Mouse (Mus musculus) myocyte (in vitro differentiated cells): ENCODE data around the gene Cfc1. TPM values are rescaled to one million over a fixed set of nuclear protein-coding genes. Genes with fewer than 3 reads are reported as not detected.

ENCODE experiments used
- H3K27me3 ChIP-seq: one replicate; pipeline ENCODE4 v1.6.1; 2011; ENCODE audit not compliant: control insufficient read depth, insufficient read depth, insufficient read length
- H3K36me3 ChIP-seq: one replicate; pipeline ENCODE4 v1.6.1; 2011; ENCODE audit not compliant: control insufficient read depth, insufficient read depth
- H3K4me2 ChIP-seq: one replicate; pipeline ENCODE4 v1.6.1; 2011; ENCODE audit warnings: low read depth, control low read depth
- H3K4me3 ChIP-seq: one replicate; pipeline ENCODE4 v1.5.1; 2011; ENCODE audit warnings: mild to moderate bottlenecking, control low read depth, moderate library complexity
- H3K79me2 ChIP-seq: one replicate; pipeline ENCODE4 v1.6.1; 2011; ENCODE audit not compliant: control insufficient read depth, insufficient read depth
- H3ac ChIP-seq: one replicate; pipeline ENCODE4 v1.6.1; 2011; ENCODE audit not compliant: control insufficient read depth, insufficient read length
- CEBPB ChIP-seq: IDR thresholded peaks from 2 replicates; pipeline ENCODE4 v1.6.1; 2011; ENCODE audit warnings: mild to moderate bottlenecking, moderate library complexity; ENCODE audit not compliant: poor library complexity, insufficient read depth, severe bottlenecking
- E2F4 ChIP-seq: IDR thresholded peaks from one replicate; pipeline ENCODE4 v1.6.1; 2011; ENCODE audit warnings: mild to moderate bottlenecking, control low read depth, moderate library complexity; ENCODE audit not compliant: insufficient read depth
- MAX ChIP-seq: IDR thresholded peaks from one replicate; pipeline ENCODE4 v1.6.1; 2011; ENCODE audit warnings: low read depth, mild to moderate bottlenecking, control low read depth
- MYOD1 ChIP-seq, 3 experiments: IDR thresholded peaks; one replicate each; pipeline ENCODE4 v1.6.1; 2011; ENCODE audit warnings: control low read depth in 2 of 3, low read depth in 2 of 3, mild to moderate bottlenecking in 2 of 3, moderate library complexity in 1 of 3; ENCODE audit not compliant: insufficient read length in 2 of 3, control insufficient read depth in 1 of 3
- MYOG ChIP-seq, 3 experiments: IDR thresholded peaks; one replicate each; pipeline ENCODE4 v1.6.1; 2011; ENCODE audit warnings: control low read depth in 2 of 3, low read depth in 2 of 3, mild to moderate bottlenecking in 2 of 3; ENCODE audit not compliant: insufficient read length in 2 of 3, control insufficient read depth in 1 of 3, insufficient read depth in 1 of 3
- POLR2A ChIP-seq: IDR thresholded peaks from one replicate; pipeline ENCODE4 v1.6.1; 2011; ENCODE audit warnings: low read depth, mild to moderate bottlenecking, control low read depth, moderate library complexity; ENCODE audit not compliant: insufficient read length
- POLR2AphosphoS2 ChIP-seq: IDR thresholded peaks from one replicate; pipeline ENCODE4 v1.6.1; 2011; ENCODE audit warnings: low read depth, control low read depth; ENCODE audit not compliant: insufficient read length
- REST ChIP-seq: IDR thresholded peaks from one replicate; pipeline ENCODE4 v1.6.1; 2011; ENCODE audit warnings: mild to moderate bottlenecking, control low read depth, moderate library complexity; ENCODE audit not compliant: insufficient read depth, insufficient read length
- SRF ChIP-seq: IDR thresholded peaks from one replicate; pipeline ENCODE4 v1.6.1; 2011; ENCODE audit warnings: low read depth; ENCODE audit not compliant: control insufficient read depth, insufficient read length
- TCF12 ChIP-seq: IDR thresholded peaks from one replicate; pipeline ENCODE4 v1.6.1; 2011; ENCODE audit warnings: mild to moderate bottlenecking, control low read depth; ENCODE audit not compliant: poor library complexity, insufficient read depth, severe bottlenecking
- TCF3 ChIP-seq: IDR thresholded peaks from one replicate; pipeline ENCODE4 v1.6.1; 2011; ENCODE audit warnings: low read depth, control low read depth; ENCODE audit not compliant: insufficient read length
- USF1 ChIP-seq: IDR thresholded peaks from one replicate; pipeline ENCODE4 v1.6.1; 2011; ENCODE audit warnings: low read depth, mild to moderate bottlenecking, control low read depth, moderate library complexity
- polyA plus RNA-seq: library from polyadenylated mRNA; unstranded; fragments of >200 nt; fragmentation: generic; extraction: Trizol; gene quantifications from one replicate; pipeline ENCODE4 v1.2.1, GENCODE M21; 2012; ENCODE audit warnings: missing spikeins

The Cfc1 gene
- polyA plus RNA-seq, 1 experiment, result not detected

GRCm38 (mm10) chr1:34568120-34568519 is 32.7 kb downstream of the Cfc1 start:
- no peak overlapping the region for H3K4me3 ChIP-seq
- TF ChIP-seq POLR2A, result no peak
- TF ChIP-seq SRF, result no peak
- TF ChIP-seq E2F4, result no peak

DNA sequence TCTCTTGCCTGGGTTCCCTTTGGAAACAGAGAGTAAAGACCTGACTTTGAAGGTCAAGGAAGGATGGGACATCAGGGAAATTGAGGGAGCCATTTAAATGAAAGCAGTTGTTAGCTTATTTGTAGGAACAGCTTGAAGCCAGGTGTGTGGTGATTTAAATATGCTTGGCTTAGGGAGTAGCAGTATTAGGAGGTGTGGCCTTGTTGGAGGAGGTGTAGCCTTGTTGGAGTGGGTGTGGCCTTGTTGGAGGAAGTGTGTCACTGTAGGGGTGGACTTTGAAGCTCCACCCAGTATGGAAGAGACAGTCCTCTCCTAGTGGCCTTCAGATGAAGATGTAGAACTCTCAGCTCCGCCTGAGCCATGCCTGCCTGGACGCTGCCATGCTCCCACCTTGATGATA is 34.4 kb downstream of the Cfc1 start:
- H3K27me3 ChIP-seq, result no peaks in the 10 kb centered on the region
- TF ChIP-seq SRF, result no peak
- no peak for TF ChIP-seq CEBPB
- TF ChIP-seq REST, result no peak
- no peak for TF ChIP-seq TCF3
- TF ChIP-seq MYOD1 (IDR thresholded peaks at IDR 0.05; ENCODE audit: control insufficient read depth in 1 of 3, insufficient read length in 2 of 3, low read depth in 2 of 3), result no peak
- no peak for TF ChIP-seq MYOG (IDR thresholded peaks at IDR 0.05; ENCODE audit: control insufficient read depth in 1 of 3, insufficient read depth in 1 of 3, insufficient read length in 2 of 3, low read depth in 2 of 3)
- no peak for TF ChIP-seq MAX
- TF ChIP-seq POLR2AphosphoS2, result no peak
- TF ChIP-seq E2F4, result no peak
- TF ChIP-seq USF1, result no peak
- TF ChIP-seq POLR2A, result no peak
- no peak for TF ChIP-seq TCF12
- H3K4me3 ChIP-seq, result no peak overlapping the region
- H3ac ChIP-seq, result no peak overlapping the region
- no peaks in the 10 kb centered on the region for H3K36me3 ChIP-seq
- H3K4me2 ChIP-seq, result no peak overlapping the region
- no peaks in the 10 kb centered on the region for H3K79me2 ChIP-seq

More at GRCm38 (mm10) chr1:34568120-34568519, 32.7 kb downstream of the Cfc1 start:
- H3K4me2 ChIP-seq, result no peak overlapping the region
- no peak overlapping the region for H3ac ChIP-seq
- H3K79me2 ChIP-seq, result no peaks in the 10 kb centered on the region
- no peaks in the 10 kb centered on the region for H3K36me3 ChIP-seq
- H3K27me3 ChIP-seq, result no peaks in the 10 kb centered on the region

GRCm38 (mm10) chr1:34571431-34571830 is 36.0 kb downstream of the Cfc1 start:
- Histone ChIP-seq H3K4me2 (no peak overlapping the region), H3K4me3 (no peak overlapping the region), H3K36me3 (no peaks in the 10 kb centered on the region), H3ac (no peak overlapping the region), H3K79me2 (no peaks in the 10 kb centered on the region), H3K27me3 (no peaks in the 10 kb centered on the region)
- TF ChIP-seq TCF3 (no peak), E2F4 (no peak), MAX (no peak), TCF12 (no peak)

DNA sequence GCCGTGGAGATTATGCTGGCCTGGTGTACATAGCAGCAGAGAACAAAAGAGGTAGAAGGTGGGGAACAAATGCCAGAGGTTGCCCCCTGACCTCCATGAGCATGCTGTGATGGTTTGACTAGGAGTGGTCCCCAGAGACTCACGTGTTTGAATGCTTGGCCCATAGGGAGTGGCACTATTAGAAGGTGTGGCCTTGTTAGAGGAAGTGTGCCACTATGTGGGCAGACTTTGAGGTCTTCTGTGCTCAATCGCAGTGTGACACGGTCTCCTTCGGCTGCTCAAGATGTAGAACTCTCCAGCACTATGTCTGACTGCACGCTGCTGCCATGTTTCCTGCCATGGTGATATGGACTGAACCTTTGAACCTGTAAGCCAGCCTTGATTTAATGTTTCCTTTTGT is 37.8 kb downstream of the Cfc1 start:
- no peak overlapping the region for H3K4me2 ChIP-seq
- no peak overlapping the region for H3K4me3 ChIP-seq
- no peaks in the 10 kb centered on the region for H3K79me2 ChIP-seq
- no peaks in the 10 kb centered on the region for H3K36me3 ChIP-seq
- no peaks in the 10 kb centered on the region for H3K27me3 ChIP-seq
- H3ac ChIP-seq, result no peak overlapping the region
- no peak for TF ChIP-seq TCF3
- TF ChIP-seq MYOD1 (IDR thresholded peaks at IDR 0.05; ENCODE audit: control insufficient read depth in 1 of 3, insufficient read length in 2 of 3, low read depth in 2 of 3), result no peak
- no peak for TF ChIP-seq CEBPB
- no peak for TF ChIP-seq TCF12
- TF ChIP-seq MAX, result no peak
- TF ChIP-seq SRF, result no peak
- no peak for TF ChIP-seq MYOG (IDR thresholded peaks at IDR 0.05; ENCODE audit: control insufficient read depth in 1 of 3, insufficient read depth in 1 of 3, insufficient read length in 2 of 3, low read depth in 2 of 3)

GRCm38 (mm10) chr1:34578851-34579781 is 43.7 kb downstream of the Cfc1 start, which contains the start of gene Amer3:
Gene Amer3 (plus strand): TSS chr1:34579657.
- Histone ChIP-seq H3ac (no peak within 1 kb of the TSS), H3K4me2 (no peak within 1 kb of the TSS), H3K79me2 (no peaks in the 10 kb centered on the region), H3K27me3 (peaks cover 4% of the 10 kb centered on the region), H3K4me3 (no peak within 1 kb of the TSS), H3K36me3 (no peaks in the 10 kb centered on the region)
- TF ChIP-seq TCF12 (no peak), REST (peak; percentile 59), MYOG (IDR thresholded peaks at IDR 0.05; ENCODE audit: control insufficient read depth in 1 of 3, insufficient read depth in 1 of 3, insufficient read length in 2 of 3, low read depth in 2 of 3) (no peak)
